Mouse (Mus musculus) thymus, adult 2 months (tissue): Measurements from ENCODE around the gene Banf1.

Experiments used
- CTCF ChIP-seq: fragments of 200-500 bp; IDR thresholded peaks from 2 replicates; pipeline ENCODE4 v1.5.1; 2012; ENCODE audit warnings: mild to moderate bottlenecking, control low read depth, low read length, moderate library complexity, borderline replicate concordance; ENCODE audit not compliant: control insufficient read depth, poor library complexity, insufficient read depth; ENCODE audit errors: extremely low read depth
- POLR2A ChIP-seq: fragments of 200-500 bp; IDR thresholded peaks from 2 replicates; pipeline ENCODE4 v1.6.1; 2012; ENCODE audit warnings: mild to moderate bottlenecking, low read length, control low read depth, moderate library complexity; ENCODE audit not compliant: control insufficient read depth, poor library complexity, insufficient read depth; ENCODE audit errors: extremely low read depth

- TF ChIP-seq CTCF (no peak), POLR2A (no peak)
Observed at GRCm38 (mm10) chr19:5334741-5335140, 32.2 kb downstream of the Banf1 start.
